Mouse (Mus musculus) ES-E14 (cell line): ENCODE data around the gene Kel. TPM values are rescaled to one million over a fixed set of nuclear protein-coding genes. Genes with fewer than 3 reads are reported as not detected.

Experiments used
- DNase-seq: peaks from one replicate; pipeline ENCODE4 v3.0.0-alpha.2; 2013; ENCODE audit warnings: low read depth, low spot score
- H3K27ac ChIP-seq: 2 replicates; pipeline ENCODE4 v1.5.1; 2012; ENCODE audit warnings: low read depth, mild to moderate bottlenecking, low read length, moderate library complexity, mixed read lengths; ENCODE audit not compliant: poor library complexity, insufficient read depth, severe bottlenecking
- H3K36me3 ChIP-seq: 2 replicates; pipeline ENCODE4 v1.6.1; 2012; ENCODE audit warnings: mild to moderate bottlenecking, low read length, moderate library complexity, mixed read lengths; ENCODE audit not compliant: control insufficient read depth, poor library complexity, insufficient read depth, severe bottlenecking
- H3K4me1 ChIP-seq, 2 experiments: fragments of 150-350 bp in 1 of 2; sonication (generic) in 1 of 2; 2 replicates each; pipeline ENCODE4 v1.6.1; 2012; ENCODE audit warnings: low read length in 2 of 2, mild to moderate bottlenecking in 1 of 2, mixed read lengths in 1 of 2; ENCODE audit not compliant: control insufficient read depth in 2 of 2, insufficient read depth in 2 of 2, poor library complexity in 1 of 2
- H3K4me3 ChIP-seq, 2 experiments: fragments of 150-350 bp in 1 of 2; sonication (generic) in 1 of 2; 2 replicates each; pipeline ENCODE4 v1.5.1; 2012; ENCODE audit warnings: low read length in 2 of 2, low read depth in 1 of 2, mild to moderate bottlenecking in 1 of 2, mixed read lengths in 1 of 2; ENCODE audit not compliant: insufficient read depth in 1 of 2, poor library complexity in 1 of 2, severe bottlenecking in 1 of 2
- H3K9ac ChIP-seq: 2 replicates; pipeline ENCODE4 v1.6.1; 2012; ENCODE audit warnings: low read depth, mild to moderate bottlenecking, low read length, mixed read lengths; ENCODE audit not compliant: poor library complexity, insufficient read depth, severe bottlenecking
- H3K9me3 ChIP-seq: fragments of 150-350 bp; sonication (generic); 2 replicates; pipeline ENCODE4 v1.6.1; 2012; ENCODE audit warnings: low read depth, mild to moderate bottlenecking, low read length; ENCODE audit not compliant: control insufficient read depth, insufficient read depth
- CHD2 ChIP-seq: IDR thresholded peaks from 2 replicates; pipeline ENCODE4 v1.6.1; 2014; ENCODE audit warnings: mild to moderate bottlenecking, low read depth, low read length, inconsistent platforms
- HCFC1 ChIP-seq: IDR thresholded peaks from 2 replicates; pipeline ENCODE4 v1.6.1; 2012; ENCODE audit warnings: low read length, inconsistent platforms, borderline replicate concordance; ENCODE audit not compliant: insufficient read depth
- MAFK ChIP-seq: IDR thresholded peaks from 2 replicates; pipeline ENCODE4 v1.6.1; 2014; ENCODE audit warnings: mild to moderate bottlenecking, low read depth, low read length, inconsistent platforms; ENCODE audit not compliant: insufficient read depth
- ZC3H11A ChIP-seq: IDR thresholded peaks from 2 replicates; pipeline ENCODE4 v1.6.1; 2012; ENCODE audit warnings: low read depth, mild to moderate bottlenecking, inconsistent platforms, low read length, borderline replicate concordance
- ZNF384 ChIP-seq: IDR thresholded peaks from 2 replicates; pipeline ENCODE4 v1.6.1; 2012; ENCODE audit warnings: low read depth, low read length, inconsistent platforms
- in situ Hi-C, 2 experiments: fragments of 600-800 bp; cut with MboI; formaldehyde crosslinking; loops; one replicate each; pipeline ENCODE4 v1.15.1; 2025; ENCODE audit warnings: low sequenced_read_pairs in 2 of 2, inconsistent platforms in 1 of 2; ENCODE audit not compliant: unreplicated experiment in 2 of 2
- total RNA-seq: library from RNA; depleted of rRNA; stranded (reverse); fragments of 300-350 nt; gene quantifications from 2 replicates; pipeline ENCODE4 v1.2.3, GENCODE M21; 2012

The Kel gene
- total RNA-seq, 1 experiment = 0.94 TPM

- no peak for DNase-seq
- in situ Hi-C loops = no loop called here
- Histone ChIP-seq H3K4me3 (no peak overlapping the region), H3K4me1 (no peaks in the 10 kb centered on the region), H3K9ac (no peak overlapping the region), H3K9me3 (no peaks in the 10 kb centered on the region), H3K36me3 (no peaks in the 10 kb centered on the region), H3K27ac (no peak overlapping the region)
- no peak for TF ChIP-seq ZC3H11A
- no peak for TF ChIP-seq CHD2
- no peak for TF ChIP-seq HCFC1
- TF ChIP-seq ZNF384 = no peak
- TF ChIP-seq MAFK = no peak
Observed at GRCm38 (mm10) chr6:41658487-41658886, 45.7 kb downstream of the Kel start.

GRCm38 (mm10) chr6:41654648-41655047, 49.5 kb downstream of the Kel start:
- Histone ChIP-seq H3K4me1 (no peaks in the 10 kb centered on the region), H3K27ac (no peak overlapping the region), H3K9ac (no peak overlapping the region), H3K36me3 (no peaks in the 10 kb centered on the region), H3K9me3 (no peaks in the 10 kb centered on the region), H3K4me3 (no peak overlapping the region)
- no peak for DNase-seq
- in situ Hi-C loops = no loop called here
- no peak for TF ChIP-seq CHD2
- TF ChIP-seq ZC3H11A = no peak
- no peak for TF ChIP-seq HCFC1
- no peak for TF ChIP-seq ZNF384
- no peak for TF ChIP-seq MAFK

GRCm38 (mm10) chr6:41653173-41653572, 51.0 kb downstream of the Kel start:
- DNase-seq = no peak

GRCm38 (mm10) chr6:41646672-41647071, 57.5 kb downstream of the Kel start:
- Histone ChIP-seq H3K4me3 (no peak overlapping the region), H3K27ac (no peak overlapping the region), H3K9ac (no peak overlapping the region), H3K36me3 (no peaks in the 10 kb centered on the region), H3K9me3 (no peaks in the 10 kb centered on the region), H3K4me1 (no peaks in the 10 kb centered on the region)
- in situ Hi-C loops = no loop called here
- TF ChIP-seq CHD2 (no peak), ZNF384 (no peak), ZC3H11A (no peak), MAFK (no peak), HCFC1 (no peak)
- DNase-seq = no peak

More at GRCm38 (mm10) chr6:41653173-41653572, 51.0 kb downstream of the Kel start:
- Histone ChIP-seq H3K4me3 (no peak overlapping the region), H3K9ac (no peak overlapping the region), H3K9me3 (no peaks in the 10 kb centered on the region), H3K27ac (no peak overlapping the region), H3K4me1 (no peaks in the 10 kb centered on the region), H3K36me3 (no peaks in the 10 kb centered on the region)
- TF ChIP-seq ZNF384 (no peak), MAFK (no peak), HCFC1 (no peak), ZC3H11A (no peak)
- in situ Hi-C loops = no loop called here

GRCm38 (mm10) chr6:41646220-41646619, 57.9 kb downstream of the Kel start:
- H3K9ac ChIP-seq = no peak overlapping the region
- no peak overlapping the region for H3K4me3 ChIP-seq
- TF ChIP-seq CHD2 = no peak
- TF ChIP-seq MAFK = no peak
- TF ChIP-seq ZNF384 = no peak
- no peak for TF ChIP-seq HCFC1
- no peak for TF ChIP-seq ZC3H11A
- no peaks in the 10 kb centered on the region for H3K9me3 ChIP-seq
- no peaks in the 10 kb centered on the region for H3K4me1 ChIP-seq
- in situ Hi-C loops = no loop called here
- H3K27ac ChIP-seq = no peak overlapping the region
- DNase-seq = no peak
- no peaks in the 10 kb centered on the region for H3K36me3 ChIP-seq
